Mouse (Mus musculus): ENCODE measurements around the gene Arrb2.
"Not testable (repeated sequence)": the region's sequence is repeated elsewhere in the genome, so short reads cannot be mapped to it uniquely, and the experiment has no call there.

Arrb2 gene

GRCm38 (mm10) chr11:70444667-70445066 lies 12.2 kb downstream of the Arrb2 start:
- DNase-seq (ENCODE audit: low read depth): no peak

DNA sequence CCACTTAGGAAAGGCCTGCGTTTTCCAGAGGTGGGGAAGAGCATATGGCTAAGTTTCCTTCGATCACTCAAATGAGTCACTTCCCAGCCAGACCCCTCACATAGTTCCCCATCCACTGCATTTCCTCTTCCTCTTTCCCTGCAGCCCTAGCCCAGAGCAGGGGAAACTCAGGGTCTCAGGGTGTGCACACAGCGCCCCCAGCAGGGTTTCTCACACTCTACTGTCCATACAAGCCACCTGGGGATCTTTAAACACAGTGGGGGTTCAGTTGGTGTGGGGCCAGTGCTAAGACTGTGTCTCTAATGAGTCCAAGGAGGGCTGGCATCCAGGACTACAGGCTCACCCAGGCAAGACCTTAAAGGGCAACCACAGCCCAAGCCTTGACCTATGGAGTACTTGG lies 14.3 kb downstream of the Arrb2 start:
- DNase-seq (ENCODE audit: low read depth): no peak

DNA sequence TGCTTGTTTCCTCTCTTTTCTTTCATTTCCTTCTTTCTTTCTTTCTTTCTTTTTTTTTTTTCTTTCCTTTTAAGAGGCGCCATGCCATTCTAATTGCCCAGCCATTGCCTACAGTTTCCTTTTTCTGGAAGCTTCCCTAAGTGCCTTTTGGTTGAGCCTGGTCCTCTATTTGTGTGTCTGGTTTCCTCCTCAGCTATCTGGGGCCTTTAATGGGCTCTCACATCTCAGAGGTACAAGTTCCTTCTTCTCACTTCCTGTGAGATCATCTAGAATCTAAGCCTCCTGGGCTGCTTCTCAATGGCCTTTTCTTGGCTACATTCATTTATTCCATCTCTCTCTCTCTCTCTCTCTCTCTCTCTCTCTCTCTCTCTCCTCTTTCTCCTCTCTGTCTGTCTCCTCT lies 14.9 kb downstream of the Arrb2 start:
- no peak for DNase-seq (ENCODE audit: low read depth)

DNA sequence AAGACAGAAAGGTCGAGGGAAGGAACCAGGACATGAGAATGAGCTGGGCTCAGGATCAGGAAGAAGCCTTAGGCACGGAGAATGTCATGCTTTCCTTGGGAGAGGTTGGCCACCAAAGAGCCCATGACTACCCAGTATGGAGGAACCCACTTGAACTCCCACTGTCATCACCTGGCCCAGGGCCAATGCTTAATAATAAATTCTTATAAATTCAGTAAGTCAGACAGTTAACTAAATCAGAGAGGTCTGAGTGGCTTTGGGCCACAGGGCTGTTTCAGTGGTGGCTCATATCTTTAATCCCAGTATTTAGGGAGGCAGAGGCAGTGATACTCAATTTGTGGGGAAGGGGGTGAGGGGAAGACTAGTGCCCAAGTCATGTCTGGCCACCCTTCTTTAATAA lies 18.5 kb downstream of the Arrb2 start:
- no peak for DNase-seq (ENCODE audit: low read depth)

GRCm38 (mm10) chr11:70451797-70452498 lies 19.5 kb downstream of the Arrb2 start, which contains the start of gene Med11:
Gene Med11, plus strand, starts transcription at chr11:70451919.
- DNase-seq (ENCODE audit: low read depth): peak; percentile 95

DNA sequence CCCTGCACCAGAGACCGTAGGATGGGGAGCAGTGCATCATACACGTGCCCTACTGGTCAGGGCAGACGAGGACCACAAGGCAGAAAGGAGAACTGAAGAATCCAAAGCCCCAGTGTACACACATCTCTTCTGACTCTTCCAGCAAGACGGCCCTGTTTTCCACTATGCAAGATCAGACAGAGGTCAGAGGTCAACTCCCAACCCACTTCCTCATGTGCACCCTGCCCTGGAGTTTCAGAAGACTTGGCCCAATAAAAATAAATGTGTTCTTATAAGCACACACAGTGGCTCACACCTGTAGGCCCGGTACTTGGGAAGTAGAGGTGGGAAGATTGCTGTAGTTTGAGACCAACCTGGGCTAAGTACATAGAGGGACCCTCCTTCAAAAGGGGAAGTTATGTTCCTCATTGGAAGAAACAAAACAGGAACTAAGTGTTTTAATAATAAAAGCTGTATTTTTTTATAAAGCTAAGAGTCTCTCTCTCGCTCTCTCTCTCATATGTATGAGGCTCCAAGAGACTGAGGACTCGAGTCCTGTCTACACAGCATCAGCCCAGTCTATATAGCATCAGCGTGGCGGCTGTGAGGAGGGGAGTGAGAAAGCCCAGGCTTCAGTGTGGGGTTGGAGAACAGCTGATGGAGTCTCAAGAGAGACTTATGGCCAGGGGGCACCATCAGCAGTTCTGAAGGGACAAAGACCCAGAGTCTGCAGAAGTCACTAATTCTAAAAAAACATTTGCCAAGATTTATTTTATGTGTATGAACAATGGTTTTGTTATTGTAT lies 21.0 kb downstream of the Arrb2 start:
- DNase-seq (ENCODE audit: low read depth): no peak

DNA sequence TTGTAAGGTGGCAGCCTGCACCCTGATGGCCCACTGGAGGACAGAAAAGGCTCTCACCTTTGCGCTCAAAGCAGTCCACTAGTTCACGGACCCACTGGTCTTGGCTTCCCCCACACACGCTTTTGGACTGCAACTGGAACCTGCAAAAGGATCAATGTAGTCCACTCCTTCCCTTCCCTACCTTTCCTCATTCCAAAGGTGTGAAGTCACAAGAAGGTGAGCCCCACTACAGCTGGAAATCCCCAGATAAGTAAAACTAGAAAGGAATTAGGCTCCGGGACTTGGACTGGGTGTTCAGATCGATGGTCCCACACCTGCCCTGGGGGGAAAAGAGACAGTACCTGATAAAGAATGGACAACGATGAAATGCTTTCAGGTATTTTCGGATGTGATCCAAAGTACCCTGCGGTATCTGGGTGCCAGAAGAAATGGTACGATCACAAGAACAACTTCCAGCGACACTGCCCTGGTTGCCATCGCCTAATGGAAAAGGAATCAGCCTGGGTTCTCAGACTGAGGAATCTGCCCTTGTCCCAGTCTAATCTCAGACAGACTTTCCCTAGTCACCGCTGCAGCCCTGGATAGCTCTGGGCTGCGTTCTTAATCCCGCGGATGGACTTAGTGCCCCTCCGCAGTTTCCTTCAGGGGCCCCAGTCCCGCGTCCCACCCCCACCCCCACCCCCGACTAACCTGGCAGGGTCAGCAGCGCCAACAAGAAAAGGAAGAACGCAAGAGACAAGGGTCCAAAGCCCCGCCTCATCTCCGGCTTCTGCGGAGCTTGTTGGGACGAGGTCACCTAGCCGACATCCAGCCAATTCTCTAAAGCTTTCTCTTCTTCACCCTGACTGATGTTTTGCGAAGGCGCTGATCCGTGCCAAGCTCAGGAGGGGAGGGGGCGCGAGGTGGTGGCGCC lies 26.5 kb downstream of the Arrb2 start, which contains the start of gene Zmynd15:
Zmynd15 (plus strand) TSS at position 746 of the 913 bp plus-strand sequence.
- no peak for DNase-seq (ENCODE audit: low read depth)

- DNase-seq (ENCODE audit: low read depth): no peak
Measured at GRCm38 (mm10) chr11:70459601-70460101, 27.2 kb downstream of the Arrb2 start, which contains the start of gene Cxcl16. Gene Cxcl16, minus strand, starts transcription at chr11:70459984.

GRCm38 (mm10) chr11:70463970-70464369 lies 31.5 kb downstream of the Arrb2 start:
- DNase-seq (ENCODE audit: low read depth): no peak

- no peak for DNase-seq (ENCODE audit: low read depth)
Measured at GRCm38 (mm10) chr11:70465211-70465610, 32.8 kb downstream of the Arrb2 start.

DNA sequence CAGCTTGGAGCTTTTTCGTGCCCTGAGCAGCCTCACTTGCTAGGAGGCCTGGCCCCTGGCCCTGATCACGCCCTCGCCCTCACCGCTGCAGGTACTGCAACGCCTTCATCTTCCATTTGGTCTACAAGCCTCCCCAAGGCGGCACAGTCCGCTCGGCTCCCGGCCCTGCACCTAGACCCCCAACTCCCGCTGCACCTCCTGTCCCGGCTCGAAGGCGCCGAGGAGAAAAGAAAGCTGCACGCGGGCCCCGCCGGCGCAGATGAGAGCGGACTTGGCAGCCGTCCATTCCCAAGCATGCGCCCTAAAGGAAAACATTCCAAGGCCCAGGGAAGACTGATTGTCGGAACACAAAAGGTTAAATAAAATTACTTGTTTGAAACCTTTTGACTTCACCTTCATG lies 33.4 kb downstream of the Arrb2 start:
- no peak for DNase-seq (ENCODE audit: low read depth)

DNA sequence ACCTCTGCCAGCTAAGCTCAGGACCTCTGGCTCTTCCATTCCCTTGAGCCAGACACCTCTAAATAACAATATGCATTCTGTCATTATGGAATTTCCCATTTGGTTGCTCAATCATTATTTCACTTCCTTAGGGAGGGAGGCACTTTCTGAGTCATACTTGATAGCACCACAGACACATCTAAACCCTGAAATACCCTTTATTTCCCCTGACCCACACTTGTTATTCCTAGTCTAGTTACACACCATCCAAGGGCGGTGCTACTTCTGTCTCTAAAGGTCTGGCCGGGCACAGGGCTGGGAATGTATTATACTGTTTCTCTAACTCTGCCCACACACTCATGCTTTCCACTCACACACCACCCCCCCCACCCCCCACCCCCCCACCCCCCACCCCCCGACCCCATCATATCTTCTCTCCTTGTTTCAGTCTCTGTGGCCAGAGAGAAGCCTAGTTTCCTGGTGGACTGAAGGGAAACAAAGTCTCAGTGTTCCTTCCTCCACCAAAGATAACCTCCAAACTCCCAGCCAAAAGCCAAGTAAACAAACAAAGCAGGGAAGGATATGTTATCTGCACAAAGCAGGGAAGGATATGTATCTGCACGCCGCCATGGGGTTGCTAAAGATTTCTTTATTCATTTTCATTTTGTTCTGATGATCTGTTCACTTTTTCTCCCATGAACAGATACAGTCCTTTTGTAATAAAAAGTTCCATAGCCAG lies 35.6 kb downstream of the Arrb2 start:
- no peak for DNase-seq (ENCODE audit: low read depth)

GRCm38 (mm10) chr11:70469764-70470163 lies 37.3 kb downstream of the Arrb2 start:
- DNase-seq (ENCODE audit: low read depth): no peak

DNA sequence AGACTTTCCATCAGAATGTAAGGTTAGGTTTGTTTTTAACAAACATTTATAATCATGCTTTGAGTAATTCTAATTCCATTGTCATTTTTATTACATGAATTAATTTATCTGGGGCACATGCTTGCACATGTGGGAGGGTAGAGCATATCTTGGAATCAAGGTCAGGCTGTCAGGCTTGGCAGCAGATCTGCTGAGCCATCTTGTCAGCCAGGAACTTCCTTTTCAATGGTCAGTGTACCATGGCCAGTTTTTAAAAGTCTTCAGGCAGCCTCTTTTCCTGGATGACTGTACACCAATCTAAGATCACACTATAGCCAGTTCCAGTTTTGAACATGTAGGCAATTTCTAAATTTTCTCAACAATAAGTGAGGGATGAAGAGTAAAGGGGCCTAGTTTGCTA lies 40.3 kb downstream of the Arrb2 start:
- DNase-seq (ENCODE audit: low read depth): no peak

GRCm38 (mm10) chr11:70473291-70473690 lies 40.9 kb downstream of the Arrb2 start:
- not testable (repeated sequence) for DNase-seq (ENCODE audit: low read depth)

GRCm38 (mm10) chr11:70474872-70475534 lies 42.6 kb downstream of the Arrb2 start:
- no peak for DNase-seq (ENCODE audit: low read depth)

DNA sequence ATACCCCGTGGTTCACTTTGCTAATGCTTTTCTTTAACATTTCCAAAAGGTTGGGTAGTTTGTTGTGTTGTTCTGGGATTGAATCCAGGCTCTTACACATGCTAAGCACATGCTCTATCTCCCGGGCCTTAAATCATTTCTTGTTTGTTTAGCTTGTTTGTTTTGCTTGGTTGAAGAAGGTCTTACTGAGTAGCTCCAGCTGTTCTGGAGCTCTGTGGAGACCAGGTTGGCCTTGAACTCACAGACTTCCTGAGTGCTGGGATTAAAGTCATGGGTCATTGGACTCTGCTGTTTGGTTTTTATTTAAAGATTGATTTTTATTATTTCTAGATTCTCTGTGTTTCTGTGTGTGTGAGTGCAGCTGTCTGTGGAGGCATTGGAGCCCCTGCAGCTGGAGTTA lies 53.1 kb downstream of the Arrb2 start:
- DNase-seq (ENCODE audit: low read depth): no peak

GRCm38 (mm10) chr11:70487816-70488215 lies 55.4 kb downstream of the Arrb2 start:
- DNase-seq (ENCODE audit: low read depth): no peak

DNA sequence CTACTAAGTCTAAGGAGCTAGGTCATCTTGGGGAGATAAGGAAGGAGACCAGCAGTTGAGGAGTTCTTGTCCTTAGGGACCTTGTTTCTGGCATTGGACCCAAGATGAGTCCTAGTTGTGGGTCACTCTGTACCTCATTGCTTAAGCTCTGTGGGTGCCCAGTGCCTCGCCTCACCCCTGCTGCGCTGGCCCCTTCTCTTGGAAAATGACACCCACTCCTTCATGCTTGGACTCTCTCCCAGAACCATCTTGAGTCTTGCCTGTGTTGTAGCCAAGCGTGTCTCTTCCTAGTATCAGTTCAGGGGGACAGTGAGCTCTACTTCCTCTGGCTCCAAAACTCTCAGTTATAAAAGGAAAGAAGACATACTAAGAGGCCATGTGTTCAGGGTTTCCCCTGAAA lies 56.7 kb downstream of the Arrb2 start:
- no peak for DNase-seq (ENCODE audit: low read depth)

- DNase-seq (ENCODE audit: low read depth): no peak
Measured at GRCm38 (mm10) chr11:70489684-70490083, 57.2 kb downstream of the Arrb2 start.
